Mouse (Mus musculus): ENCODE results near the gene Agrn.

Agrn gene

DNA sequence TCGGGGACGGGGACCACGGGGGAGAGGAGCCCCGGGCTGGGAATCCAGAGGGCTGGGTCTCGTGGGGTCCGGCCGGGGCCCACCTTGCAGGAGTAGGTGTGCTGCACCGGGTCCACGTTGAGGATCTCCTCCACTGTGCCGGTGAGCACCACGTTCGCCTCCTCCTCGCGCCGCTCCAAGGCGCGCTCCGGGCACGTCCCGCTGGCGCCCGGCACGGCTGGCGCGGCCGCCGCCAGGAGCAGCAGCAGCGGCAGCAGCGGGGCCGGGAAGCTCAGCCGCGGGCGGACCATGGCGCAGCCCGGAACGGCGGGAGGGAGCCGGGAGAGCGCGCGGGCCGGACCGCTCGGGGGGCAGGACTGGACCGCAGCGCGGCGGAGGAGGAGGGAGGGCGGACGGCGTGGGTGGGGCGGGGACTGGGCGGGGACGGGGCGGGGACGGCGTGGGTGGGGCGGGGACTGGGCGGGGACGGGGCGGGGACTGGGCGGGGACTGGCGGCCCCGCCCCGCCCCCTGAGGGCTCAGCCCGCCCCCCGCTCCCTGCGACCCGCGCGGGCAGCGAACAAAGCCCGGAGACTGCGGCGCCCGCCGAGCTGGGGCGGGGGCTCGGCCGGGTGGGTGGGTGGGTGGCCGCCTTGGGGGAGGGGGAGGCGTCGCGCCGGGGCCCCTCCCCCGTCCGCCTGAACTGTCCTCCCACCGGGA is at the start of gene Agrn:
Gene Agrn (minus strand): TSS at position 358 of the 698 bp plus-strand sequence.
- peak; percentile 70 for DNase-seq

DNA sequence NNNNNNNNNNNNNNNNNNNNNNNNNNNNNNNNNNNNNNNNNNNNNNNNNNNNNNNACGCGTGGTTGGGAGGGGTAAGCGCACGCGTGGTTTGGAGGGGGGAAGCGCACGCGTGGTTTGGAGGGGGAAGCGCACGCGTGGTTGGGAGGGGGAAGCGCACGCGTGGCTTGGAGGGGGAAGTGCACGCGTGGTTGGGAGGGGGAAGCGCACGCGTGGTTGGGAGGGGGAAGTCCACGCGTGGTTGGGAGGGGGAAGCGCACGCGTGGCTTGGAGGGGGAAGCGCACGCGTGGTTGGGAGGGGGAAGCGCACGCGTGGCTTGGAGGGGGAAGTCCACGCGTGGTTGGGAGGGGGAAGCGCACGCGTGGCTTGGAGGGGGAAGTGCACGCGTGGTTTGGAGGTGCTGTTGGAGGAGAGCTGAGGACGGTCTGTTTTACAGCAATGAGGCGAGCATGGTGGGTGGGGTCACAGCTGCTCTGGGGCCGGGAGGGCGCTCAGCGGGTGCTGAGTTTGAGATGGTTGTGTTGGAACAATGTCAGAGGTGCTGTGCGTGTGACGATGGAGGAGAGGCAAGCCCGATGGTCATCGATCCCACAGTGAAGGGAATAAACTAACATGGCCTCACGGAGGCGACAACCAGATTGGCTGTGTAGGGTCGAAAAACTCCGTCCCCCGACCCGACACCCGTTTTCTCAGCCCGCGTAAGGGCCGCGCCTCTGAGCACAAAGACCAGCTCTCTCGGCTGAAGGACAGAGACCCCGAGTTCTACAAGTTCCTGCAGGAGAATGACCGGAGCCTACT is 39.6 kb upstream of the Agrn start:
- peak; percentile 22 for DNase-seq

DNA sequence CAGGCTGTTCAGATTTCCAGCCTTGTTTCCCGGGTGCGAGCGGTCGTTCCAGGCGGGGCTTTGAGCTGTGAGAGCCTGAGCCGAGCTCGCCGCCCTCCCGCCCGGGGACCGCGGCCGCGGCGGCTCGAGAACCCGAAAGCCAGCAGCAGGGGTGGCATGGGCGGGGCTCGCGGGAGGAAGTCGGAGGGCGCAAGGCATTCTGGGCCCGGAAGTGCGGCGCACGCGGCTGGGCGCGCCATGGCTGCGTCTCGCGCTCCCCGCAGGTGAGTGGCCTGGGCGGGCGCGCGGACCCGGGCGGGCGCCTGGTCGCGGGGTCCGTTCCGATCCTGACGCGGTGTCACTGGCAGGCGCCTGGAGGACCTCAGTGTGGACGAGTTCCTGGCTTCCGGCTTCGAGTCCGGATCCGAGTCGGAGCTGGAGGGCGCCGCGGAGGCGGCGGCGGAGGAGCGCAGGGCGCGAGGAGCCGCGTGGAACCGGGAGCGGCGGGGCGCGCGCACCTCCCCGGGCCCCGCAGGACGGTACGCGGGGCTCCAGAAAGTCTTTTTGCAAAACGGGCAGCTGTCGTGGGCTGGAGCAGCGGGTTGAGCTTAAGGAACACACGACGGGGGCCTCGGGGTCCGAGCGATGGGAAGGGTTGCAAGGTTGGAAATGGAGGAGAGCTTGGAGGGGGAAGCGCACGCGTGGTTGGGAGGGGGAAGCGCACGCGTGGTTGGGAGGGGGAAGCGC is 38.7 kb upstream of the Agrn start, which contains the start of gene Noc2l:
Gene Noc2l (plus strand): TSS at position 203 of the 726 bp plus-strand sequence.
- peak; percentile 93 for DNase-seq

- DNase-seq, result peak; percentile 36
These were observed 38.1 kb upstream of the Agrn start for GRCm38 (mm10) chr4:156235360-156235770.

GRCm38 (mm10) chr4:156234701-156235213 is 37.5 kb upstream of the Agrn start, which contains the start of gene Plekhn1:
Gene Plekhn1, minus strand, starts transcription at chr4:156234857.
- peak; percentile 82 for DNase-seq

GRCm38 (mm10) chr4:156234021-156234501 is 36.8 kb upstream of the Agrn start:
- DNase-seq, result peak; percentile 34

- no peak for DNase-seq
These were observed 31.2 kb upstream of the Agrn start for GRCm38 (mm10) chr4:156228393-156229024.

DNA sequence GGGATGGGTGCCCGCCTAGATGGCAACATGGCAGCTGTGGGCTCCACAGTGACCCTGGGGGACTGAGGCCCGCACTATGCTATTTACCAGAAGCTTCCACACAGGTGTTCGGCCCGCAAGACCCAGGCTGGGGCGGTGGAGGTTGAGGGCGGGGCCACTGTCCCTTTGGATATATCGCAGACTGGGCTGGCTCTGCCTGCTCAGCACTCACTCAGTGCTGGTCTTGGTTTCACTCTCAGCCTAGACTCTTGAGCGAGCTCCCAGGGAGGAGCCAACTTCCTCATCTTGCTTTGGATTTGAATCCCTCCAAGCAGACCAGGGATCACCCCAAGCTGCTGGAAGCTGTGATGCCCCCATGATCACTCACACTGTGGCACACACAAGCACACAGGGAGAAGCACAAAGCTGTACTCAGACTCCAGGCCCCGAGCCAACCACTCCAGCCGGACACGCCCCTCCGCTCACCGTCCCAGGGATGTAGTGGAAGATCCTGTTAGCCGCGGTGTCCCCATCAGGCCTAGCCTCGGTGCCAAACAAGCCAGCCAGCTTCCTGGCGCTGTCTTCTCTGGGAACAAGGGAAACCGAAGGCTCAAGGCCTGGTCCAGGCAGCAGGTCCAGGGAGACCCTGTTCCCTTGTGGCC is 30.6 kb upstream of the Agrn start:
- DNase-seq, result no peak

DNA sequence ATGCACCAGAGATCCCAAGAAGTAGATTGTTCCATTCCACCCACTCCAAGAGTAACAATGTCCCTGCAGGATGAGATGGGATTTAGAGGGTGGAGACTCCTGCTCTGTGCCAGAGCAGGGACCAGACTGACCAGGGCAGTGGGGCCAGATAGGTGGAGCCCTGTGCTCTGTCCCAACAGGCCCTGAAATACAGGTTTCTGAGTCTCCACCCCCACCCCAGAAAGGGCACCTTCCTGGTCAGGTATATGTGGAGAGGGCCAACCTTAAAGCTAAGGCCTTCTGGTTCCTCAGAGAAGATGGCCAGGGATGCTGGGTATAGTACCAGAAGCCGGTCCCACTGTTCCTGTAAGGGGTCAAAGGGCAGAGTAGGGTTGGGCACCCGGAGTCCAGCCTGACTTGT is 27.0 kb upstream of the Agrn start:
- no peak for DNase-seq

- DNase-seq, result no peak
These were observed 22.6 kb upstream of the Agrn start for GRCm38 (mm10) chr4:156219936-156220335.

DNA sequence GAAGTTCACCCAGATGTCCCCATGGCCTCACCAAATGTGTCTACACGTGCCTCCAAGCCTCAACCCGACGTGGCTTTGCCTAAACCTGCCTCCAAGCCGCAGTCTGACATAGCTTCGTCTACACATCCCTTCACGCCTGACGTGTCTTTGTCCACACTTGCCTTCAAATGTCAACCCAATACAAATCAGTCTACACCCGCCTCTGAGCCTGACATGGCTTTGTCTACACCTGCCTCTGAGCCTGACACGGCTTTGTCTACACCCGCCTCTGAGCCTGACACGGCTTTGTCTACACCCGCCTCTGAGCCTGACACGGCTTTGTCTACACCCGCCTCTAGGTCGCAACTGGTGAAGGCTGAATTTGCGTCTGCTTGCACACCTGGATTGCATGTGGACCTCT is 20.6 kb upstream of the Agrn start:
- DNase-seq, result no peak

DNA sequence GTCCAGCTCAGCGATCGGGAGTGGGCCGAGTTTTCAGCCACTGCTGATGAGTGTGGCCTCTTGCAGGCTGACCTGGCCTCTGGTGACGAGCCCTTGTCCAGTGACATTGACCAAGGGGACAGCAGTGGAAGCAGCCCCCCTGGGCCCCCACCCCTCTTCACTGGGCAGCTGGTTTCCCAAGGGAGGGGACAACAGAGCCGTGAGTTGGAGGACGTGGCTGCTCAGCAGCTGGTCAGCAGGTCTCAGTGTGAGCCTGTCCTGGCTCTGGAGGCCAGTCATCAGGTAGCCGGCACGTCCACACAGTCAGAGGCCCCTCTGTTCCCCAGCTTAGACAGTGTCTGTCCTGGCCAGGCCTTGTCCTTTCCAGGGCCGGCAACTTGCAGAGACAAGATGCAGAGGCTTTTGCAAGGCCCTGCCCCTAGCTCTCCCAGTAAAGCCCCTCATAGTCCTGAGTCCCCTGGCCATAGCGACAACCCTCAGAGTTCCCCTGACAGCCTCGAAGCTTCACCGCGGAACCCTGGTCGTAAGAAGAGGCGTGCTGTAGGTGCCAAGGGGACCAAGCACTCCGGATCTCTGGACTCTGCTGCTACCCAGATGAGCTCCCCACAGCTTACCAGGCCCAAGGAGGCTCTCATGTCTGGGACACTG is 19.9 kb upstream of the Agrn start:
- DNase-seq, result no peak

- DNase-seq, result no peak
These were observed 18.9 kb upstream of the Agrn start for GRCm38 (mm10) chr4:156216196-156216595.

- no peak for DNase-seq
These were observed 18.4 kb upstream of the Agrn start, which contains the start of gene Perm1 for GRCm38 (mm10) chr4:156215649-156216048. Gene Perm1, plus strand, starts transcription at chr4:156215868.

GRCm38 (mm10) chr4:156213134-156213533 is 15.8 kb upstream of the Agrn start:
- DNase-seq, result no peak

GRCm38 (mm10) chr4:156209963-156210635 is 12.8 kb upstream of the Agrn start:
- DNase-seq, result no peak

DNA sequence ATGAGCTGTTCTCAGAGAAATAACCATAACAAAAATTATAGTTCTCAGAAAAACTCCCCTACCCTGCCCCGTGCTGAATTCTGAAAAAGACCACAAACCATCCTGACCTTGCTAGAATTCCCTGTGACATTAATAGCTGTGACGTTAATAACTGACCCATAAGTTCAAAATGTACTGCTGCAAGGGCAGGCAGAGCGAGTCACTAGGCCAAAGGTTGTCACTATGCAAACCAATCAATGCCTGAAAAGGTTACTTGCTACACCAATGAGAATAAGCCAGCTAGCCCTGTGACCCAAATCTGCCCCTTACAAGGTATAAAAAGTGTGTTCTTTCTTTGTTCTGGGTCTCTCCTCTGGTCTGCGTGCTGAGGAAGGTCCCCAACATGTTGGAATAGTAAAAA is 11.6 kb upstream of the Agrn start:
- DNase-seq, result no peak

DNA sequence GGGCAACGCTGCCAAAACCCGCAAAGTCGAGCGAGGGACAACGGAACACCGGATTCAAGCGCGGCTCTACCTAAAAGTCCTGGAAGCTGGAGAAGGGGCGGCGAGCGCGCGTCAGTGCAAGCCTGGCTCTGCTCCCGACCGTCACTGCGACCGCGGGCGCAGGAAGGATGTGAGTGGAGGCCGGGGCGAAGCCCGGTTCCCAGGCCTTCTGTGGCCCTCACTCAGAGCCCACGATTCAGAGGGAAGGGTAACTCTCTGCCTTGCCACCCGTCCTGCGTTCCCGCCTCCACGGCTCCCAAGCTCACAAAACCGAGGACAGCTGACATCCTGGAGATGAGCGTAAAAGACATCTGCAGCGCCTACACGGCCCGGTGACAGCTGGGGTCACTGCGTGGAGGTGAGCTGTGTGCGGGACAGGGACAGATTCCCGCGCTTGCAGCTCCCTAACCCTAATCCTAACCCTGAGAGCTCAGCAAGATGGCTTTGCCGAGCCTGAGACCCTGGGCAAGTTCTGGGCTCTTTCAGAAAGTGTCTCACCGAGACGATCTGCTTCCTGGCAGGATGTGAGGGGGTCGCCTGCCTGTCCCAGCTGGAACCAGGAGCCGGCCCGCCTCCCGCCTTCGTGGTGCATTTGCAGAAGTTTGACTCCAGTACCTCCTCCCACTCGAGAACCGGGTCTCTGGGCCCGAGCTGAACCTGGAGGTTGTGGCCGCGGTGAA is 6.3 kb upstream of the Agrn start:
- peak; percentile 50 for DNase-seq

DNA sequence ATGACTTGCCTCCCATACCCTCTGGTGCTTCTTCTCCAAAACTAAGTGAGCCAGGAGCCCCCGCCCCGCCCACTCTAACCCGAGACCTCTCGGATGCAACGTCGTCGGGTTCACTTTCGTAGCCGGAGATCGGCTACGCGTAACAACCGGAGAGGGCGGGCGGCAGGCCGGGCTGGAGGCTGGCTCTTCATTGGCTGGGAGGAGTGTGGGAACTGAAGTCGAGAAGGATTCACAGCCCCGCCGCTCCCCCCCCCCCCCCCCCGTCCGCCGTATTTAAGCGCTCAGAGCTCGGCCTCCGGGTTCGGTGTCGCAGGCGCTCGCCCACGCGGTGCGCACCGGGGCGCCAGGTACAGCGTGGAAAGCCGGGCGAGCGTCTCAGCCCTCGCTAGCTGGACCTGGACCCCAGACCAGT is 5.7 kb upstream of the Agrn start, which contains the start of gene AW011738:
Gene AW011738 (plus strand): TSS at position 304 of the 412 bp plus-strand sequence.
- peak; percentile 83 for DNase-seq

GRCm38 (mm10) chr4:156202462-156202893 is 5.2 kb upstream of the Agrn start:
- DNase-seq, result no peak
